Mouse (Mus musculus): ENCODE data around the gene Polm.

GRCm38 (mm10) chr11:5882518-5882917 is 44.7 kb upstream of the Polm start:
- TF ChIP-seq CTCF (IDR thresholded peaks at IDR 0.05; ENCODE audit: low read depth, low read length) (no peak), POLR2A (IDR thresholded peaks at IDR 0.05; ENCODE audit: extremely low read depth, insufficient read depth, low read length) (no peak)

All from liver, adult 2 months (tissue).